Mouse (Mus musculus): ENCODE data around the gene Nog. TPM values are rescaled to one million over a fixed set of nuclear protein-coding genes. Genes with fewer than 3 reads are reported as not detected.

The Nog gene
- total and polyA plus RNA-seq, 3 experiments = not detected

GRCm38 (mm10) chr11:89339783-89340182, 37.7 kb upstream of the Nog start:
- no peaks in the 10 kb centered on the region for H3K9me3 ChIP-seq (replicated peaks; ENCODE audit: insufficient read depth, low read length)
- H3K4me1 ChIP-seq (ENCODE audit: control insufficient read depth in 1 of 2, insufficient read depth in 2 of 2, low read length in 2 of 2) = no peaks in the 10 kb centered on the region
- no peak overlapping the region for H3K27ac ChIP-seq (ENCODE audit: control insufficient read depth, low read depth, low read length)
- no peak for TF ChIP-seq TAL1 (IDR thresholded peaks at IDR 0.05; ENCODE audit: low read length)
- TF ChIP-seq MAFK (IDR thresholded peaks at IDR 0.05; ENCODE audit: borderline replicate concordance, low read depth, low read length) = no peak
- no peak for TF ChIP-seq MYC (IDR thresholded peaks at IDR 0.05; ENCODE audit: low read depth, low read length)
- TF ChIP-seq GABPA (IDR thresholded peaks at IDR 0.05; ENCODE audit: low read depth, low read length) = no peak
- no peak for TF ChIP-seq TBP (IDR thresholded peaks at IDR 0.05; ENCODE audit: low read depth, low read length)
- no peak for TF ChIP-seq MEF2A (IDR thresholded peaks at IDR 0.05; ENCODE audit: extremely low read depth, insufficient replicate concordance, low read depth, low read length, poor library complexity, severe bottlenecking)
- TF ChIP-seq HCFC1 (IDR thresholded peaks at IDR 0.05; ENCODE audit: low read depth, low read length) = no peak
- TF ChIP-seq JUND (IDR thresholded peaks at IDR 0.05; ENCODE audit: low read depth, low read length) = no peak
- TF ChIP-seq ZC3H11A (IDR thresholded peaks at IDR 0.05; ENCODE audit: low read depth, low read length) = no peak
- no peak for TF ChIP-seq ELF1 (IDR thresholded peaks at IDR 0.05; ENCODE audit: low read depth, low read length)
- TF ChIP-seq POLR2AphosphoS2 (IDR thresholded peaks at IDR 0.05; ENCODE audit: low read length) = no peak
- TF ChIP-seq CHD1 (IDR thresholded peaks at IDR 0.05; ENCODE audit: low read depth, low read length) = no peak
- no peak for TF ChIP-seq USF2 (IDR thresholded peaks at IDR 0.05; ENCODE audit: borderline replicate concordance in 1 of 2, insufficient read depth in 1 of 2, low read depth in 1 of 2, low read length in 2 of 2)
- no peak for TF ChIP-seq POLR2AphosphoS5 (IDR thresholded peaks at IDR 0.05; ENCODE audit: borderline replicate concordance, low read depth, low read length)
- no peaks in the 10 kb centered on the region for H3K27me3 ChIP-seq (ENCODE audit: control insufficient read depth in 1 of 2, insufficient read depth in 2 of 2, low read length in 2 of 2)
- no peak overlapping the region for H3K9ac ChIP-seq (ENCODE audit: control insufficient read depth, low read depth, low read length, poor library complexity, severe bottlenecking)
- H3K4me3 ChIP-seq (ENCODE audit: control insufficient read depth in 1 of 2, insufficient read depth in 1 of 2, low read depth in 2 of 2, low read length in 2 of 2) = no peak overlapping the region
- no peaks in the 10 kb centered on the region for H3K79me2 ChIP-seq (ENCODE audit: control insufficient read depth, insufficient read depth, low read length, poor library complexity)
- no peak for DNase-seq (ENCODE audit: low read depth, low spot score)
- no peaks in the 10 kb centered on the region for H3K36me3 ChIP-seq (ENCODE audit: control insufficient read depth in 1 of 2, insufficient read depth in 2 of 2, low read length in 2 of 2)

GRCm38 (mm10) chr11:89337910-89338309, 35.8 kb upstream of the Nog start:
- DNase-seq (ENCODE audit: low read depth, low spot score) = peak; percentile 14
- Histone ChIP-seq H3K79me2 (ENCODE audit: control insufficient read depth, insufficient read depth, low read length, poor library complexity) (no peaks in the 10 kb centered on the region), H3K9ac (ENCODE audit: control insufficient read depth, low read depth, low read length, poor library complexity, severe bottlenecking) (no peak overlapping the region), H3K4me3 (ENCODE audit: control insufficient read depth in 1 of 2, insufficient read depth in 1 of 2, low read depth in 2 of 2, low read length in 2 of 2) (no peak overlapping the region), H3K9me3 (replicated peaks; ENCODE audit: insufficient read depth, low read length) (no peaks in the 10 kb centered on the region), H3K27ac (ENCODE audit: control insufficient read depth, low read depth, low read length) (no peak overlapping the region), H3K27me3 (ENCODE audit: control insufficient read depth in 1 of 2, insufficient read depth in 2 of 2, low read length in 2 of 2) (no peaks in the 10 kb centered on the region), H3K36me3 (ENCODE audit: control insufficient read depth in 1 of 2, insufficient read depth in 2 of 2, low read length in 2 of 2) (no peaks in the 10 kb centered on the region), H3K4me1 (ENCODE audit: control insufficient read depth in 1 of 2, insufficient read depth in 2 of 2, low read length in 2 of 2) (no peaks in the 10 kb centered on the region)
- TF ChIP-seq CHD2 (IDR thresholded peaks at IDR 0.05; ENCODE audit: low read length) (no peak), CTCF (IDR thresholded peaks at IDR 0.05 in 2 of 3, conservative IDR thresholded peaks at IDR 0.05 in 1 of 3; ENCODE audit: control insufficient read depth in 1 of 3, insufficient read depth in 1 of 3, low read depth in 2 of 3, low read length in 3 of 3, poor library complexity in 1 of 3, severe bottlenecking in 1 of 3) (no peak), UBTF (IDR thresholded peaks at IDR 0.05; ENCODE audit: borderline replicate concordance, insufficient read depth, low read depth, low read length) (no peak), GATA1 (IDR thresholded peaks at IDR 0.05; ENCODE audit: low read depth, low read length) (peak; percentile 25; the same call in 1 of the 2 replicates), JUND (IDR thresholded peaks at IDR 0.05; ENCODE audit: low read depth, low read length) (no peak), TAL1 (IDR thresholded peaks at IDR 0.05; ENCODE audit: low read length) (0 out of 2 replicates have a peak, but pooled peaks have one; percentile 3), RAD21 (IDR thresholded peaks at IDR 0.05; ENCODE audit: low read depth, low read length) (no peak), POLR2AphosphoS2 (IDR thresholded peaks at IDR 0.05; ENCODE audit: low read length) (no peak), ZMIZ1 (IDR thresholded peaks at IDR 0.05; ENCODE audit: low read depth, low read length) (no peak), MEF2A (IDR thresholded peaks at IDR 0.05; ENCODE audit: extremely low read depth, insufficient replicate concordance, low read depth, low read length, poor library complexity, severe bottlenecking) (no peak), USF1 (IDR thresholded peaks at IDR 0.05; ENCODE audit: low read depth, low read length) (no peak), TBP (IDR thresholded peaks at IDR 0.05; ENCODE audit: low read depth, low read length) (no peak), TCF12 (IDR thresholded peaks at IDR 0.05; ENCODE audit: low read depth, low read length) (peak; percentile 81), EP300 (IDR thresholded peaks at IDR 0.05; ENCODE audit: low read depth in 1 of 2, low read length in 2 of 2) (peak in 1 of 2 experiments; percentile 61; a peak in 2 of 4 replicates), MAFK (IDR thresholded peaks at IDR 0.05; ENCODE audit: borderline replicate concordance, low read depth, low read length) (no peak), NRF1 (IDR thresholded peaks at IDR 0.05; ENCODE audit: insufficient read depth, low read depth, low read length, poor library complexity, severe bottlenecking) (no peak), POLR2AphosphoS5 (IDR thresholded peaks at IDR 0.05; ENCODE audit: borderline replicate concordance, low read depth, low read length) (no peak), MXI1 (IDR thresholded peaks at IDR 0.05; ENCODE audit: low read depth, low read length) (no peak), BHLHE40 (IDR thresholded peaks at IDR 0.05; ENCODE audit: borderline replicate concordance, low read depth, low read length) (no peak), MYC (IDR thresholded peaks at IDR 0.05; ENCODE audit: low read depth, low read length) (no peak), MAX (IDR thresholded peaks at IDR 0.05; ENCODE audit: low read length) (no peak), CHD1 (IDR thresholded peaks at IDR 0.05; ENCODE audit: low read depth, low read length) (no peak), HCFC1 (IDR thresholded peaks at IDR 0.05; ENCODE audit: low read depth, low read length) (no peak), ETS1 (IDR thresholded peaks at IDR 0.05; ENCODE audit: low read depth, low read length) (peak; percentile 51; the same call in 1 of the 2 replicates), POLR2A (IDR thresholded peaks at IDR 0.05; ENCODE audit: control insufficient read depth in 1 of 2, insufficient read depth in 1 of 2, low read depth in 1 of 2, low read length in 2 of 2, poor library complexity in 1 of 2) (no peak)

All from MEL (cell line).